Mouse (Mus musculus) fibroblast of lung, adult 2 months (primary cell): ENCODE data around the gene Rnf166.

ENCODE experiments used
- DNase-seq: peaks from one replicate; pipeline ENCODE4 v3.0.0-alpha.2; 2011; ENCODE audit warnings: low read depth

Gene Rnf166

DNA sequence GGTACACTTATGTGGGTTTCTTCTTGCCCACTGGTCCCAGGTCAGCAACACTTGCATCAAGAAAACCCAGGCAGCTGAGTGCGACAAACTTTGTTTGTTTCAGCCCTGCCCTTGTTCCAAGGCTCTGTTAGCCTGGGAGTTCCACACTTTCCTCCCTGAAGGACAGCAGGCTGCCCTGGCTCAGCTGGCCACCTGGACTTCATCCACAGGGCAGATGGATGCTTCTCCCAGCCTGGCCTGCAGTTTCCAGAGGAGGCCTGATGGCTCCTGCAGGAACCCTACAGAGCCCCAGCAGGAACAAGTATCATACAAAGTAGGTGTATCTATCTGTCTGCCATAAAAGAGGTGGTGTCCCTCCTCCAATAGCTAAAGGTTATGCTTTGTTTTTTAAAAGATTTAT, 34.5 kb downstream of the Rnf166 start:
- DNase-seq = no peak

DNA sequence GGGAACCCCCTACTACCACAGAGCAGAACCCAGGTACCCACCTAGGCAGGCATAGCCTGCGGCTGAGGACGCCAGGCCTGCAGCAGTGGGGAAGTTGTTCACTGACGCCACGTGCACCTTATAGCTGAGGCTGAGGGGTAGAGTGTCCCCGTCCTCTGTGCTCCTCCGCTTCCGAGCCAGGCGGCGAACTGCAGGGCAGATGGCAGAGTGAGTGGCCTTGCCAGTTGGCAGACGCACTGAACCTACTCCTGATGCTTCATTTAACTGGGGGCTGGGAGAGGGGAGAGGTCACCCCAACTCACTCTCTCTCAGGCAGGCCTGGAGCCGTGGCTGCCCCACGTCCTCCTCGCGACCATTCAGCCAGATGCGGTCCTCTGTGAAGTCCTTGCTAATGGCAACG, 36.5 kb downstream of the Rnf166 start:
- DNase-seq = no peak

- no peak for DNase-seq
These were observed 38.0 kb downstream of the Rnf166 start for GRCm38 (mm10) chr8:122437708-122438331.

GRCm38 (mm10) chr8:122436586-122437125, 39.2 kb downstream of the Rnf166 start:
- no peak for DNase-seq

DNA sequence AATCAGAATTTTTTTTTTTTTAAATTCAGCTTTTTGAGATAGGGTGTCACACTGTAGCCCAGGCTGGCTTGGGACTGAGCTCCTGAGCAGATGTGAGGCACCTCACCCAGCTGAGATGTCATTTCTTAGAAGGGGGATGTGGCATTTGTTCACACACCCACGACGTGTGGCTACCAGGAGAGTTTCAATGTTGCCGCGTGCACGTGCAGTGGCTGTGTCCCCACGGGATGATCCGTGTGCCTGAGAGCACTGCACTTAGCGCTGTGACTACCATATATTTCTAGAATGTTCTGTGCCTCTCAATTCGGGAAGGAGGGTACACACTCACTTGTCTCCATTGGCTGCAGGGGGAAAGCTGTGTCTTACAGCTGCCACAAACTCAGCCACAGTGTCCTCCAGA, 39.7 kb downstream of the Rnf166 start:
- DNase-seq = no peak

GRCm38 (mm10) chr8:122435375-122435774, 40.5 kb downstream of the Rnf166 start:
- DNase-seq = no peak

GRCm38 (mm10) chr8:122433269-122433905, 42.5 kb downstream of the Rnf166 start:
- DNase-seq = no peak

- peak; percentile 28 for DNase-seq
These were observed 43.2 kb downstream of the Rnf166 start, which contains the start of gene Cyba for GRCm38 (mm10) chr8:122432443-122433268. Gene Cyba, minus strand, starts transcription at chr8:122432930.

GRCm38 (mm10) chr8:122431694-122432442, 44.0 kb downstream of the Rnf166 start:
- DNase-seq = no peak

- no peak for DNase-seq
These were observed 45.2 kb downstream of the Rnf166 start for GRCm38 (mm10) chr8:122430646-122431045.

- no peak for DNase-seq
These were observed 45.7 kb downstream of the Rnf166 start for GRCm38 (mm10) chr8:122430058-122430636.

DNA sequence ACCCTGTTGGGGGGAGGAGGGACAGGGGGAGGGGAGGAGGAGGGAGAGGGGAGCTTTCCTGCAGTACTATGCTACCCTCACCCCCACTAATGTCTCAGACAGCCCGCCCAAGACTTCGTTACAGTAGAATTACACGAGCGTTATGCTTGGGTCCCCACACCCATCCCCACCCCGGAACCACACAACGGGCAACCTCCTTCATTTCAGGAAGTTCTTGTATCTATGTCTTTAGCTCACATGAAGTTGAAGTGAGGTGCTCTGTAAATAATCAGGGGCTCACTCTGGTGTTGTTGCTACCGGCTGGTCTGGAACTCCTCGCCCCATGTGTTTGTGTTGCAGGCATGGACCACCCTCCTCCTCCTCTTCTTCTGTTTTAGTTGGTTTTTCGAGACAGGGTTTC, 47.7 kb downstream of the Rnf166 start:
- no peak for DNase-seq

DNA sequence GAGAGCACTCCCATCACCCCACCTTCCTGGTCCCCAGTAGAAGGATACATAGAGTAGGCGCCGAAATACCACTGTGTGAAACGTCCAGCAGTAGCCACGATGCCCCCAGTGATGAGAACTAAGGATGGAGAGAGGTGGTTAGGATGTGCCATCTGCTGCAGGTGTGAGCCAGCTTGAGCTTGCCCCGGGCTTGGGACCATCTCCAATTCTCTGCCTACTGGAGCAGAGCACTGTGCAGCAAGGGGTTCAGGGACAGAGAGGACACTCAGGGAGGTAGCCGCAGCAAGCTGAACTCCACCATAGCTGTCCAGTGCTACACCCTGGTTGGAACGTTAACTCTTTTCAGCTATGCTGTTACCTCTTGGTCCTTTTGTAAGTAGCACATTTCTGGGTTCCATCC, 48.3 kb downstream of the Rnf166 start:
- DNase-seq = no peak

- no peak for DNase-seq
These were observed 49.7 kb downstream of the Rnf166 start for GRCm38 (mm10) chr8:122426145-122426544.

- DNase-seq = no peak
These were observed 52.2 kb downstream of the Rnf166 start for GRCm38 (mm10) chr8:122423659-122424058.

DNA sequence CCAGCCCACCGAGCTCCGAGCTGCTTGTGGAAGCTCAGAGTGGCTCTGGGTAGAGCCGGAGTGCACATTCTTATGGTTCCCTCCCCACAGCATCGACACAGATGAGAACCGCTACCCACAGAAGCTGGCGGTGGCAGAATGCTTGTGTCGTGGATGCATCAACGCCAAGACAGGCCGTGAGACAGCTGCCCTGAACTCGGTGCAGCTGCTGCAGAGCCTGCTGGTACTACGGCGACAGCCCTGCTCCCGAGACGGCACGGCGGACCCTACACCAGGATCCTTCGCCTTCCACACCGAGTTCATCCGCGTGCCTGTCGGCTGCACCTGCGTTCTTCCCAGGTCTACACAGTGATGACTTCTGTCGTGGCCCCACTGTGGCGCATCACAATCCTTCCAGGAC, 52.6 kb downstream of the Rnf166 start:
- no peak for DNase-seq

DNA sequence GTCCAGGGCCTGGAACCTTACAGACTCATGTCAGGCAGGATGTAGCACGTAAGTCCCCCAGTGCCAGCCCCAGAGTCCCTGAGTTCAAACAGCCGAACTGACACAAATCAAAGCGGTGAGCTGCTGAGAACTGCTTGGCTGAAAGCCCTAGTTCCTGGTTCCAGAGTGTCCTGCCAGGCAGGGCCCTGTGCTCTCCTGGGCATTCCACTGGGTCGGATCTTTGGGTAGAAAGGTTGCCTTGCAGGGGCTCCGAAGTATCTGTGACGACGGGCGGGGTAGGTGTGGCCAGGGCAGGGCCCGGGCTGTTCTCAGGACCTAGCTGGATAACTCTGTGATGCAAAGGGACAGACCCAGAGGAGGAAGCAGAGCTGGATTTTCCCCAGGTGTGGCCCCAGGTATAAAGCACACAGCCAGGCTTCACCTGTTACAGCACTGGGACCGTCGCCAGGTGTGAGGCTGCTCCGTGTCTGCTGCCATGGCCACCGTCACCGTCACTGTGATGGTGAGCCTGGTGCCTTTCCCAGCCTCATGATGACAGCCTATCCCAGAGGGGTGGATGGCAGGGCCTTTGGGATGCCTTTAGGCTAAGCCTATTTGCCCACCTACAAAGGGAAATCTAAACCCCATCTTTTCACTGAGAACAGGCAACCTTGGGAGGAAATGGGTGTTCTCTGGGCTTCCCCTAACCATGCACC, 54.3 kb downstream of the Rnf166 start, which contains the start of gene Il17c:
Il17c (plus strand) TSS at position 645 of the 695 bp plus-strand sequence.
- no peak for DNase-seq

DNA sequence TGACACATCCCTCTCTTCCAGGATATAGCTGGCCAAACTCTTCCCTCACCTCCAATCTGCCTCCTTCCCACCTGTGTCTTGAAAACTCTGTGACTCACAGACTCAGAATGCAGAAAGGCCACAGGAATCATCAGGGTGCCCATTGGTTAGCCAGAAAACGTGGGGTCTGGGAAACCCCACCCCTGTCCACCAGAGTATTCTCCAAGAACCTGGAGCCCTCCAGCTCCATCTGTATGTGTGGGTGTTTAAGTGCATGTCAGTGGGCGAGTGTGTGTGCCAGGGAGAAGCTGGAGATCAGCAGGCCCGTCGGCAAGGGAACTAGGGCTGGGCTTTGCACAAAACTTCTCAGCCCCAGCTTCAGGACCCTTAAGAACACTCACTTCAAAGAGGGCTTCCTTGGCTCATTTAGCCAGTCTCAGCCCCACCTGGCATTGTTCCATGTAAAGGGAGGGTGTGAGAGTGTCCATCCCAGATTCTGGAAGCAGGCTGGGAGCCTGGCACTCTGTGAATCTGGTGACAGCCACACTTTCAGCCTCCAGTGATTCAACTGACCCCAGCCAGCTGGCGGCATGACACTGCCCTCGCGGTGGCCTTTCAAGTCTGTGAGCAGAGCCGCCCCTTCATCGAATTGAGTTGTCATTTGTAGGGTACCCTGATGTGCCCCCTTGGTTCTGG, 55.8 kb downstream of the Rnf166 start:
- DNase-seq = no peak
